Mouse (Mus musculus) midbrain, embryonic 10.5 days (tissue): ENCODE data around the gene Mblac2. TPM values are rescaled to one million over a fixed set of nuclear protein-coding genes. Genes with fewer than 3 reads are reported as not detected.

ENCODE experiments used
- DNase-seq: peaks from one replicate; pipeline ENCODE4 v3.0.0-alpha.2; 2017; ENCODE audit warnings: low spot score
- H3K27ac ChIP-seq: fragments of 300-500 bp; sonication (generic); replicated peaks from 2 replicates; pipeline ENCODE4 v1.5.1; 2016; ENCODE audit warnings: mild to moderate bottlenecking
- H3K27me3 ChIP-seq: fragments of 300-500 bp; sonication (generic); 2 replicates; pipeline ENCODE4 v1.6.1; 2016; ENCODE audit warnings: low read depth, mild to moderate bottlenecking; ENCODE audit not compliant: poor library complexity, severe bottlenecking
- H3K36me3 ChIP-seq: fragments of 300-500 bp; sonication (generic); 2 replicates; pipeline ENCODE4 v1.6.1; 2016; ENCODE audit warnings: mild to moderate bottlenecking, moderate library complexity
- H3K4me1 ChIP-seq: fragments of 300-500 bp; sonication (generic); 2 replicates; pipeline ENCODE4 v1.6.1; 2016
- H3K4me3 ChIP-seq: fragments of 300-500 bp; sonication (generic); 2 replicates; pipeline ENCODE4 v1.5.1; 2016; ENCODE audit warnings: mild to moderate bottlenecking, moderate library complexity
- H3K9me3 ChIP-seq: fragments of 300-500 bp; sonication (generic); replicated peaks from 2 replicates; pipeline ENCODE4 v1.6.1; 2016; ENCODE audit warnings: mild to moderate bottlenecking
- whole genome bisulfite sequencing: fragments of 180-500 bp; shearing (Covaris S2); methylation state at CpG from one replicate; pipeline ENCODE4 v1.1.7; 2016; 5-methylcytosine and 5-hydroxymethylcytosine counted together
- polyA plus RNA-seq: library from polyadenylated mRNA; unstranded; fragments of >200 nt; fragmentation: Nextera tagmentation; extraction: Ambion mirVana; gene quantifications from 2 replicates; pipeline ENCODE4 v1.2.1, GENCODE M21; 2016

Mblac2 gene
- polyA plus RNA-seq, 1 experiment from 2014 or later, result 4.5 TPM

DNA sequence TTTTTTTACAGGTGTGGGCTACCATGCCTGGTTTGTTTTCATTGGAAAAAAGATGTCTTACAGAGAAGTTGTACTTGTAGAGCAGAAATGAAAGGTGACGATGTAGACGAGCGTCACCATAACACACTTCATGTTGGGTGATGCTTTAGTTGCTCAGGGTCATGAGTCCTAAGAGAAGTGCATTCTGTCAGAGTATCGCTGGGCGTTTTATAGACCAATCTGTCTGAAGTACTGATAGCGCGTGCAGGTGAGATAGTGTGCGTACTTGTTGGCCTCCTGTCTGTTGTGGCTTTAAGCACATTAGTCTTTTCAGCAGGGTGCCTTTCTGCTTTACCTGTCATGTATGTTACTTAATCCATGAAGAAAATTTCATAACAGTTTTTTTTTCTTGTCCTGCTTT lies 79.0 kb downstream of the Mblac2 start:
- no peak overlapping the region for H3K4me3 ChIP-seq
- no peak for DNase-seq
- WGBS, result 97% methylated on average over 8 of the region's 8 CpGs
- H3K4me1 ChIP-seq, result peaks cover 8% of the 10 kb centered on the region
- no peak overlapping the region for H3K27ac ChIP-seq
- H3K27me3 ChIP-seq, result no peaks in the 10 kb centered on the region
- peaks cover 73% of the 10 kb centered on the region for H3K36me3 ChIP-seq
- H3K9me3 ChIP-seq, result no peaks in the 10 kb centered on the region

DNA sequence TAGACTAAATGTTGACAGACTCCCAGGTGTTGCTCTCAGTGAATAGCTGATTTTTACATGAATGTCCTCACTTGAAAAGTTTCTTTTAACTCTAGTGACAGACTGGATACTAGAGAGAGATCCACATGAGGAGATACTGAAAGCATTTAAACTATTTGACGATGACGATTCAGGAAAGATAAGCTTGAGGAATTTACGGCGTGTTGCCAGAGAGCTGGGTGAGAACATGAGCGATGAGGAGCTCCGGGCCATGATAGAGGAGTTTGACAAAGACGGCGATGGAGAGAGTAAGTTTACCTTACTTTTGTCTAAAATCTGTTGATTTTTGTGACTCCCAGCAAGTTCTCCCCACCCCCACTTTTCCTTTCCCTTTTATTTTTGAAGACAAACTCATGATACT lies 80.7 kb downstream of the Mblac2 start:
- Histone ChIP-seq H3K27ac (no peak overlapping the region), H3K9me3 (no peaks in the 10 kb centered on the region), H3K4me3 (no peak overlapping the region), H3K27me3 (no peaks in the 10 kb centered on the region), H3K4me1 (no peaks in the 10 kb centered on the region), H3K36me3 (peaks cover 69% of the 10 kb centered on the region)
- WGBS, result 92% methylated on average over 8 of the region's 8 CpGs
- DNase-seq, result no peak

DNA sequence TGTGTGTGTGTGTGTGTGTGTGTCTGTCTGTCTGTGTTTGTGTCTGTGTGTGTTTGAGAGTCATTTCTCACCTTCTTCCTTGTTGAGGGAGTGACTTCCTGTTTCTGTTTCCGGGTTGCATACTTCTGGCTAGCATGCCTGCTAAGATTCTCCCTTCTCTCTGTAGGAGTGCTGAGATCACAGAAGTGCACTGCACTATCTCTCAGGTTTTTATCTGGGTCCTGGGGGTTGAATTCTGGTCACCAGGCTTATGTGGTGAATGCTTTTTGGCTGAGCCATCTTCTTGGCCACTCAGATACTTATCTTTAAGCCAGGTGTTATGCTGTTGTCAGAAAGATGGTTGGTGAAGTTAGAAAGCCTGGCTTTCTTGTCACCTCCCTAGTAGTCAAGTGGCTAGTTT lies 82.7 kb downstream of the Mblac2 start:
- Histone ChIP-seq H3K9me3 (no peaks in the 10 kb centered on the region), H3K4me1 (no peaks in the 10 kb centered on the region), H3K36me3 (peaks cover 51% of the 10 kb centered on the region), H3K27ac (no peak overlapping the region), H3K4me3 (no peak overlapping the region), H3K27me3 (no peaks in the 10 kb centered on the region)
- DNase-seq, result no peak
- 77% methylated on average over 1 of the region's 1 CpGs for WGBS

GRCm38 (mm10) chr13:81801121-81801520 lies 90.0 kb downstream of the Mblac2 start:
- 62% methylated on average over 3 of the region's 3 CpGs for WGBS
- DNase-seq, result no peak

More at GRCm38 (mm10) chr13:81801121-81801520, 90.0 kb downstream of the Mblac2 start:
- Histone ChIP-seq H3K27ac (no peak overlapping the region), H3K4me1 (no peaks in the 10 kb centered on the region), H3K4me3 (no peak overlapping the region), H3K27me3 (no peaks in the 10 kb centered on the region), H3K36me3 (0 out of 2 replicates have a peak, but pooled peaks cover 4% of the 10 kb centered on the region), H3K9me3 (no peaks in the 10 kb centered on the region)

Other genes with a start within 250 kb of the Mblac2 start
- 47.3 and 51.2 TPM in 2 replicates for gene Adgrv1, start 78.2 kb upstream of the Mblac2 start, polyA plus RNA-seq
- gene Lysmd3, start 53.7 kb upstream of the Mblac2 start, polyA plus RNA-seq, result 26.4 and 26.8 TPM in 2 replicates
- 17.7 and 24.9 TPM in 2 replicates for gene Polr3g, start 328 bp upstream of the Mblac2 start, polyA plus RNA-seq
- 249 and 260 TPM in 2 replicates for gene Cetn3, start 71.7 kb downstream of the Mblac2 start, polyA plus RNA-seq